Mouse (Mus musculus): ENCODE results near the gene Sf3a3.
"Not testable (repeated sequence)": the region's sequence is repeated elsewhere in the genome, so short reads cannot be mapped to it uniquely, and the experiment has no call there.

The Sf3a3 gene

GRCm38 (mm10) chr4:124700248-124700971 is 14.2 kb upstream of the Sf3a3 start, which contains the start of gene Fhl3:
Fhl3 (plus strand) TSS chr4:124700701.
- no peak for DNase-seq

- no peak for DNase-seq
Observed at GRCm38 (mm10) chr4:124701052-124701845, 13.3 kb upstream of the Sf3a3 start.

- no peak for DNase-seq
Observed at GRCm38 (mm10) chr4:124701916-124702315, 12.7 kb upstream of the Sf3a3 start.

- DNase-seq = no peak
Observed at GRCm38 (mm10) chr4:124703406-124703805, 11.2 kb upstream of the Sf3a3 start.

- DNase-seq = no peak
Observed at GRCm38 (mm10) chr4:124703881-124704796, 10.4 kb upstream of the Sf3a3 start.

GRCm38 (mm10) chr4:124704797-124705474 is 9.6 kb upstream of the Sf3a3 start:
- no peak for DNase-seq

GRCm38 (mm10) chr4:124705661-124706269 is 8.8 kb upstream of the Sf3a3 start:
- no peak for DNase-seq

- DNase-seq = not testable (repeated sequence)
Observed at GRCm38 (mm10) chr4:124707381-124708199, 7.0 kb upstream of the Sf3a3 start.

GRCm38 (mm10) chr4:124708200-124708517 is 6.4 kb upstream of the Sf3a3 start:
- not testable (repeated sequence) for DNase-seq

GRCm38 (mm10) chr4:124708518-124709477 is 5.8 kb upstream of the Sf3a3 start:
- no peak for DNase-seq

- DNase-seq = no peak
Observed at GRCm38 (mm10) chr4:124709961-124710446, 4.6 kb upstream of the Sf3a3 start.

- DNase-seq = no peak
Observed at GRCm38 (mm10) chr4:124710776-124711291, 3.7 kb upstream of the Sf3a3 start.

- DNase-seq = no peak
Observed at GRCm38 (mm10) chr4:124712618-124713017, 2.0 kb upstream of the Sf3a3 start.

- DNase-seq = not testable (repeated sequence)
Observed at GRCm38 (mm10) chr4:124713850-124714249, 726 bp upstream of the Sf3a3 start.

- DNase-seq = no peak
Observed at GRCm38 (mm10) chr4:124719101-124719500, 4.5 kb downstream of the Sf3a3 start.

GRCm38 (mm10) chr4:124726121-124726520 is 11.5 kb downstream of the Sf3a3 start:
- no peak for DNase-seq

GRCm38 (mm10) chr4:124736952-124737351 is 22.4 kb downstream of the Sf3a3 start:
- no peak for DNase-seq

- DNase-seq = no peak
Observed at GRCm38 (mm10) chr4:124737486-124737885, 22.9 kb downstream of the Sf3a3 start.

- no peak for DNase-seq
Observed at GRCm38 (mm10) chr4:124738013-124738412, 23.4 kb downstream of the Sf3a3 start.

- no peak for DNase-seq
Observed at GRCm38 (mm10) chr4:124738783-124739182, 24.2 kb downstream of the Sf3a3 start.

All from cerebellum, adult 11 months (tissue).